Mouse (Mus musculus) layer of hippocampus, adult 18-20 months (tissue): ENCODE data around the gene Gm48551. TPM values are rescaled to one million over a fixed set of nuclear protein-coding genes. Genes with fewer than 3 reads are reported as not detected.

ENCODE experiments used
- DNase-seq, 2 experiments: peaks; one replicate each; pipeline ENCODE4 v3.0.0; 2022; ENCODE audit warnings: low spot score in 2 of 2
- long read RNA-seq: library from polyadenylated mRNA; stranded (forward); transcript quantifications from one replicate; pipeline ENCODE4 v2.0.0, GENCODE M21; 2021
- total RNA-seq, 2 experiments: library from RNA; stranded (reverse); gene quantifications; 2 replicates each; pipeline ENCODE4 v1.2.3; 2021

Gene Gm48551
- 1 to 10 TPM; 4.1 to 4.8 TPM for total RNA-seq
- long read RNA-seq, partial matches to known transcripts: 0 of 12 reads
- long read RNA-seq, other reads (novel, unspliced or antisense): 10 of 12 reads

GRCm38 (mm10) chr10:81383802-81384604 is at the start of gene Gm48551, which contains the start of gene Dohh:
Gene Gm48551 (plus strand): TSS chr10:81384466.
Gene Dohh (plus strand): TSS chr10:81384428.
- peak; percentile 98 to 99 for DNase-seq

- DNase-seq: no peak
Measured at GRCm38 (mm10) chr10:81335393-81336340, 48.6 kb upstream of the Gm48551 start.

- DNase-seq: no peak
Measured at GRCm38 (mm10) chr10:81336558-81336957, 47.7 kb upstream of the Gm48551 start.

GRCm38 (mm10) chr10:81340551-81341332 is 43.5 kb upstream of the Gm48551 start:
- no peak for DNase-seq

- DNase-seq: peak in 1 of 2 experiments; percentile 67
Measured at GRCm38 (mm10) chr10:81341333-81341949, 42.8 kb upstream of the Gm48551 start.

- no peak for DNase-seq
Measured at GRCm38 (mm10) chr10:81342686-81343505, 41.4 kb upstream of the Gm48551 start, which contains the start of gene Gipc3. Gene Gipc3 (minus strand): TSS chr10:81343266.

GRCm38 (mm10) chr10:81344421-81345161 is 39.7 kb upstream of the Gm48551 start:
- DNase-seq: no peak

- DNase-seq: no peak
Measured at GRCm38 (mm10) chr10:81345162-81345534, 39.1 kb upstream of the Gm48551 start.

GRCm38 (mm10) chr10:81346453-81347067 is 37.7 kb upstream of the Gm48551 start:
- DNase-seq: no peak

GRCm38 (mm10) chr10:81349146-81349545 is 35.1 kb upstream of the Gm48551 start:
- DNase-seq: no peak

GRCm38 (mm10) chr10:81349961-81350350 is 34.3 kb upstream of the Gm48551 start:
- DNase-seq: no peak

GRCm38 (mm10) chr10:81350351-81351063 is 33.8 kb upstream of the Gm48551 start, which contains the start of gene Hmg20b:
Gene Hmg20b (minus strand): TSS chr10:81350480.
- DNase-seq: peak; percentile 100

GRCm38 (mm10) chr10:81351678-81352291 is 32.5 kb upstream of the Gm48551 start:
- DNase-seq: no peak

- no peak for DNase-seq
Measured at GRCm38 (mm10) chr10:81354738-81355477, 29.4 kb upstream of the Gm48551 start.

- DNase-seq: no peak
Measured at GRCm38 (mm10) chr10:81355533-81355932, 28.7 kb upstream of the Gm48551 start.

GRCm38 (mm10) chr10:81356352-81356990 is 27.8 kb upstream of the Gm48551 start:
- no peak for DNase-seq
